Mouse (Mus musculus): Measurements from ENCODE around the gene Tnfrsf9. TPM values are rescaled to one million over a fixed set of nuclear protein-coding genes. Genes with fewer than 3 reads are reported as not detected.
"Not testable (repeated sequence)": the region's sequence is repeated elsewhere in the genome, so short reads cannot be mapped to it uniquely, and the experiment has no call there.

Tnfrsf9 gene
- total RNA-seq (2021), result under 1 TPM; 0.17 to 0.57 TPM
- long read RNA-seq, experiment 1, result 0 reads
- long read RNA-seq, experiment 2, partial matches to known transcripts, result 0 of 3 reads
- long read RNA-seq, experiment 2, other reads (novel, unspliced or antisense), result 2 of 3 reads

DNA sequence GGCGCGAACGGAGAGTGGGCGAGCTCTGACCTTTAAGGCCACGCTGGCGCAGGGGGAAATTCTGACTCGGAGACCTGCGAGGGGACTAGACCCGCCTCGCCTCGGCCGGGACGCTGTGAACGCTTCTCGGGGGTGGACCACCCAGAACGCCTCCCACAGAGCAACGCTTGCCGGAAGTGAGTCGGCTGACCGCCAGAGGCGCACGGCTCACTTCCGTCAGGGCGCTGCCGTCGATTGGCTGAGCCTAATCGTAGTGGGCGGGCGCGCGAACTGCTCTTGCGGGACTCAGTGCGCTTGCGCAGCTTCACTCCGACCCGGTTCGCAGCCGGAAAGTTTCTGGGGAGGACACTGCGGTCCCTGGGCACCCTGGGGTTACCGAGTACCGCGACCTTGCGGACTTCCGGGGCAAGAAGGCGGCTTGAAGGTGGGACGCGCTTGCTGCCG lies at the start of gene Tnfrsf9, which contains the start of gene Park7:
Tnfrsf9 (plus strand) TSS at position 273 of the 444 bp plus-strand sequence.
Park7 (minus strand) TSS at position 148 of the 444 bp plus-strand sequence.
- DNase-seq (ENCODE audit: low spot score in 2 of 2), result peak; percentile 95 to 98

GRCm38 (mm10) chr4:150865371-150865770 lies 49.0 kb upstream of the Tnfrsf9 start:
- no peak for DNase-seq (ENCODE audit: low spot score in 2 of 2)

- no peak for DNase-seq (ENCODE audit: low spot score in 2 of 2)
Measured at GRCm38 (mm10) chr4:150866069-150866468, 48.3 kb upstream of the Tnfrsf9 start.

DNA sequence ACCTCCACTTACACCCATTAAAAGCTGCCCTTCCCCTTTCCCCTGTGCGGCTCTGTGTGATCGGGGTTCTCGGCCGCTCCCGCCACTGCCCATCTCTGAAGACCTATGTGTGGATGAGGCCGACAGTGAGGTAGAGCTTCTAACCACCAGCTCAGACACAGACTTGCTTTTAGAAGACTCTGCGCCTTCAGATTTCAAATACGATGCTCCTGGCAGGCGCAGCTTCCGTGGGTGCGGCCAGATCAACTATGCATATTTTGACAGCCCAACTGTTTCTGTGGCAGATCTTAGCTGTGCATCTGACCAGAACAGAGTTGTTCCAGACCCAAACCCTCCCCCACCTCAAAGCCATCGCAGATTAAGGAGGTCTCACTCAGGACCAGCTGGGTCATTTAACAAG lies 47.9 kb upstream of the Tnfrsf9 start:
- DNase-seq (ENCODE audit: low spot score in 2 of 2), result no peak

DNA sequence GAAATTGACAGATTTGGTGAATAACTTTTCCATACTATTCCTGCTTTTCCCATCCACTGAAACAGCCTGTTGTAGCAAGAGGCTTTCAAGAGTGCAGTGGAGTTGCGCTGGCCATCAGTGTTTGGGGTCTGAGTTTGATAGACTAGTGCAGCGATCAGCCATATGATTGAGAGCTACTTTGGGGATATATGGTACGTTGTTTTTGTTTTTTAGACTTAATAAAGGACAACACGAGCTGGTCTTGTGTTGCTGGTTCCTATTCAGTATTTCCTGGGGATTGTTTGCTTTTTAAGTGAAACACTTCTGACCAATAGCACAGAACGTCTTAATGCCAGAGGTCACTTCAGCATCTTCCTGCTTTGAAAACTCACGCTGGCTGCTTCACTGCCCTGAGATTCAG lies 46.2 kb upstream of the Tnfrsf9 start:
- no peak for DNase-seq (ENCODE audit: low spot score in 2 of 2)

GRCm38 (mm10) chr4:150868859-150869258 lies 45.5 kb upstream of the Tnfrsf9 start:
- DNase-seq (ENCODE audit: low spot score in 2 of 2), result no peak

DNA sequence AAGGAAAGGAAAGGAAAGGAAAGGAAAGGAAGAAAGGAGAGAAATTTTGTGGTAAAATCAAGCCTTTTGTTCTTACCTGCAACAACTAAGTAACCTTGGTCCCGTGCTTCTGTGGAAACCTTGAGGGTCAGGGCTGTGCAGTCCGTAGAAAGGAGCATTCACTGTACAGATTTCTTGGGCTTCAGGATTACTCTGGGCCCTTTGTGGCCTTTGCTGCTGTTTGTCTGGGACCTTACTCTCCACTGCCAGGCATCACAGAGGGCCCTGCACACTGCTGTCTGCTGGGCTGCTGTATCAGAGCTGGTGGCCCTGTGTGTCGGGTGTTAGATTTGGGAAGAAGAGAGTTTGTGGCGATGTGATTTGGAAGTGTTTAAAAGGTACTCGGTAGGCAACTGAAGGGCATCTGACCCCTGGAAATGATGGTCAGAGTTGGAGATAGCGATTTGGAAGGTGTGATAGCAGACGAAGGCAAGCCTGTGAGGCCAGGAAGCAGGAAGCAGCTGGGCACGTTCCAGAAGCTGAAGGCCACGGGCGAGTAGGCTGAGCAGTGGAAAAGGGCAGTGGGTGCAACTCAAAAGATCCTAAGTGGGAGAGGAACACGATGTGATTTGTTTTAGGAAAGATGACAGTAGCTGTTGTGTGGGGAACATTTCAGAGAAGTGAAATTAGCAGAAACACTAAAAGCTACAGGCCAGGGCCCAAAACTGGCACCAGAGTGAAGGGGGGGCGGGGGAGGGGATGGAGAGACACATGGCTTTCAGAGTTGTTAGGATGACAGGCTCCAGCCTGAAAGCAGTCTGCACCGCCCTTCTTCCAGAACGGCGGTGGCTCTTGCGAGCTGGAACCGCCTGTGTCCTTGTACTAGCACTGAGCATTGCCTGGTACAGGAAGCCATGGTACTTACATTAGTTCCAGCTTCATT lies 44.8 kb upstream of the Tnfrsf9 start:
- peak in 1 of 2 experiments; percentile 8 for DNase-seq (ENCODE audit: low spot score in 2 of 2)

- no peak for DNase-seq (ENCODE audit: low spot score in 2 of 2)
Measured at GRCm38 (mm10) chr4:150870963-150871391, 43.4 kb upstream of the Tnfrsf9 start.

- no peak for DNase-seq (ENCODE audit: low spot score in 2 of 2)
Measured at GRCm38 (mm10) chr4:150871392-150872138, 42.8 kb upstream of the Tnfrsf9 start.

- DNase-seq (ENCODE audit: low spot score in 2 of 2), result peak in 1 of 2 experiments; percentile 40
Measured at GRCm38 (mm10) chr4:150872139-150872651, 42.2 kb upstream of the Tnfrsf9 start.

- no peak for DNase-seq (ENCODE audit: low spot score in 2 of 2)
Measured at GRCm38 (mm10) chr4:150872681-150873080, 41.7 kb upstream of the Tnfrsf9 start.

DNA sequence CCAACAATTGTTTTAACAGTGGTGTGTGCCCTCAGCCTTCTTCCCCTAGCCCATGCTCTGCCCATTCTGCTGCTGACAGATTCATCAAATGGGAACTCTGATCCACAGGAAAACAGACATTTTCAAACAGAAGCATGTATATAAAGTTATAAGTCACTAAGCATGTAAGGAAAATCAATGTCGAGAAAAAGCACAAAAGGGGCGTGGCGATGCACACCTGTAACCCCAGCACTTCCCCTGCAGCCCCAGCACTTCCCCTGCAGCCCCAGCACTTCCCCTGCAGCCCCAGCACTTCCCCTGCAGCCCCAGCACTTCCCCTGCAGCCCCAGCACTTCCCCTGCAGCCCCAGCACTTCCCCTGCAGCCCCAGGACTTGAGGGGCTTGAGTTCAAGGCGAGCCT lies 39.9 kb upstream of the Tnfrsf9 start:
- DNase-seq (ENCODE audit: low spot score in 2 of 2), result not testable (repeated sequence)

DNA sequence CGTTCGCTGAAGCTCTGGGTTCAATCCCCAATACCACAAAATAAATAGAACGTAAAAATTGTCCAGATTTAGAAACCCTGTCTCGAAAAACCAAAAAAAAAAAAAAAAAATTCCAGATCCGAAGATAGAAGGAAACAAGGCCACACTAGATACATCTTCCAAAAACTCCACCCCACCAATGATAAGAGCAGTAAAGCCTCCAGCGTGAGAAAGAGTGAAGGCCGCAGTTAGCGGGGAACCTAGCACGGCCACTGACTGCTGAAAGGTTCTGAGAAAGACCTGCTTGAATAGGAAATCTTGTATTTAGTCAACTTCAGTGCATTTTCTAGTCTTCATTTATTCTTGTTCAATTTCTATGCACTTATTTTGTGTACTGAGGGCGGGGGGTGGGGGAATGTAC lies 39.0 kb upstream of the Tnfrsf9 start:
- no peak for DNase-seq (ENCODE audit: low spot score in 2 of 2)

DNA sequence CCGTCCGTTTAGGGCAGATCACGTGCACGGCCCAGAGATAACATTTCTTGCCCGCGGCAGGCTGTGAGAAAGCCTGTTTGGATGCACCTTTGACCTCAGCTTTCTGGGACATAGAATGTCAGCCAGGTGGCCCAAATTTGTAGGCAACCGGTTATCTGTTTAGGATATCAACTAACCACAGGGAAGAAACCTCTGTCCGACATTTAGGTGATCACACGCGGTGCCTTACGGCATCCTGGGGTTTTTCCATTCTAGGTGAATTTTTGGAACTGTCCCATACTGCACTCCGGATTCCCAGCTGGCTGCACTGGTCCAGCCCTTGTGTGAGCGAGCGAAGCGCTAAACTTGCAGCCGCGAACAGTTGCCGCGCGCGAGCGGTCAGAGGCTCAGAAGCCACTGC lies 34.7 kb upstream of the Tnfrsf9 start:
- DNase-seq (ENCODE audit: low spot score in 2 of 2), result no peak

- DNase-seq (ENCODE audit: low spot score in 2 of 2), result no peak
Measured at GRCm38 (mm10) chr4:150880364-150880763, 34.0 kb upstream of the Tnfrsf9 start.

GRCm38 (mm10) chr4:150882632-150883031 lies 31.7 kb upstream of the Tnfrsf9 start:
- DNase-seq (ENCODE audit: low spot score in 2 of 2), result no peak

DNA sequence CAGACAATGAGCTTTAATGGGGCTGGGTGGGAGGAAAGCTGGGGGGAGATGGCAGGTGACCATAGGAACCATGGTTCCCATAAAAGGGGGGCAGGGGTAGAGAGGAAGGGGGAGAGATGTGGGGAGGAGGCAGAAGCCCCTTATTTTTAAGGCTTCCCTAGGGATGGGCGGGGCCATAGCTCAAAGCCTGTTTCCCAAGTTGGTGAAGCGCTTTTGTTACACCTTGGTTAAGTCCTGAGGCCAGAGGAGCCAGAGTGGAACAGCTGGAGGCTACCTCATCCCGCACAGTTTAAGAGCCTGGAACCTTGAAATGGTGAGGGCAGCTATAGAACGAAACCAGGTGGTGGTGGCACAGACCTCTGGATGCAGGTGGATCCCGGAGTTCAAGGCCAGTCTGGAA lies 26.5 kb upstream of the Tnfrsf9 start:
- no peak for DNase-seq (ENCODE audit: low spot score in 2 of 2)

DNA sequence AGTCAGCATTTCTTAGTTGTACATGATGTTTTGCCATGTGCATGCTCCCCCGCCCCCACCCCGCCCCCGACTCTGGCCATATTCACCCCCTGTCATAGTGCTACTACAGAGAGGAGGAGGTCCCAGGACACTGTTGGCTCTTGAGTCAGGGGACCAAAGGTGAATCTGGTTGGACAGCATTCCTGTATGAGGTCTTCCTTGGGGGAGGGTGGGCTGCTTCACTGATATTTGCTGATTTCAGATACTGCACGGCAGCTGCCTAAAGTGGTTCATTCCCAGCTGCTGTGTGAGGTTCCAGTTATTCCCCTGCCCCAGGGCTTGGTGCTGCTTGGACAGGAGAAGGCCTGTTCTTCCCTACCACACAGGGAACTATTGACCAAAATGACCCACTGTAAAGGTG lies 25.9 kb upstream of the Tnfrsf9 start:
- DNase-seq (ENCODE audit: low spot score in 2 of 2), result no peak

- DNase-seq (ENCODE audit: low spot score in 2 of 2), result no peak
Measured at GRCm38 (mm10) chr4:150889273-150889954, 24.9 kb upstream of the Tnfrsf9 start.

GRCm38 (mm10) chr4:150889955-150890315 lies 24.4 kb upstream of the Tnfrsf9 start:
- DNase-seq (ENCODE audit: low spot score in 2 of 2), result no peak

DNA sequence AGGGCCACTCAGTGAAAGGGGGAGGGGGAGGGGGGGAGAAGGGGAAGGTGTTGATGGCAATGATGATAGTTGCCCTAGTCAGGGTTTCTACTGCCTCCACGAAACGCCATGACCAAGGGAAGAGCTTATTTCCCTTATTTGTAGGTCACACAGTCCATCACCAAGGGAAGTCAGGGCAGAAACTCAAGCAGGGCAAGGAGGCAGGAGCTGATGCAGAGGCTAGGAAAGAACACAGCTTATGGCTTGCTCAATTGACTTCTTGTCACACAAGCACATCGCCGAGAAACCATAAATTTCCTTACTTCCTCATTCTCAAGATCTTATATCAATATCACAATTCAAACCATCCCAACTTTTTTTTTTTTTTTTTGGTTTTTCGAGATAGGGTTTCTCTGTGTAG lies 23.1 kb upstream of the Tnfrsf9 start:
- no peak for DNase-seq (ENCODE audit: low spot score in 2 of 2)

Data from gastrocnemius, postnatal 4 days (tissue).